Mouse (Mus musculus): ENCODE data around the gene Lrmda. TPM values are rescaled to one million over a fixed set of nuclear protein-coding genes. Genes with fewer than 3 reads are reported as not detected.

The Lrmda gene
- polyA plus RNA-seq, 1 experiment from 2014 or later, result 0.23 TPM

DNA sequence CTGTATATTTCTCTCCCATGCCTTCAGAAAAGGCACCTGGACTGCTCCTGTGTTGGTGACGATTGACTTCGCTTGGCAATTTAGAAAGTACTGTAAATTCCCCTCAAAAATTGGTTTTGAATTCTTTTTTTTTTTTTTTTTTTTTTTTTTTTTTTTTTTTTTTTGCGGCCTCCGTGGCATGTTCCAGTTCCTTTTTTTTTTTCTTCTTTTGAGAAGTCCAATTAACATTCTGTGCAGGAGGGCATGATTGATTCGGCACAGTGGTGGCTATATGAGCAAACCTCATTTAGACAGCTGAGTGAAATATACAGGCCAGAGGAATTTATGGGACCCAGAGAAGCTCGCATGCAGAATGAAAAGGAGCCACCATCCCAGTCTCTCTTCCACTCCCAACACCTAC, 288.5 kb downstream of the Lrmda start:
- H3K27me3 ChIP-seq (ENCODE audit: control insufficient read depth, insufficient read depth, low read length), result no peaks in the 10 kb centered on the region
- no peaks in the 10 kb centered on the region for H3K9me3 ChIP-seq (ENCODE audit: control insufficient read depth, low read length)
- no peak overlapping the region for H3K4me2 ChIP-seq
- 85% methylated on average over 6 of the region's 6 CpGs for WGBS
- ATAC-seq (ENCODE audit: low FRiP score), result no peak
- no peak overlapping the region for H3K27ac ChIP-seq (ENCODE audit: low read depth, low read length)
- H3K4me1 ChIP-seq (ENCODE audit: control insufficient read depth, insufficient read depth, low read length), result no peaks in the 10 kb centered on the region
- no peak overlapping the region for H3K9ac ChIP-seq (ENCODE audit: low read length)
- no peaks in the 10 kb centered on the region for H3K36me3 ChIP-seq (ENCODE audit: control insufficient read depth, insufficient read depth, low read length)
- H3K4me3 ChIP-seq (ENCODE audit: low read depth, low read length), result no peak overlapping the region
- no peak for DNase-seq (ENCODE audit: low spot score, missing footprints)

DNA sequence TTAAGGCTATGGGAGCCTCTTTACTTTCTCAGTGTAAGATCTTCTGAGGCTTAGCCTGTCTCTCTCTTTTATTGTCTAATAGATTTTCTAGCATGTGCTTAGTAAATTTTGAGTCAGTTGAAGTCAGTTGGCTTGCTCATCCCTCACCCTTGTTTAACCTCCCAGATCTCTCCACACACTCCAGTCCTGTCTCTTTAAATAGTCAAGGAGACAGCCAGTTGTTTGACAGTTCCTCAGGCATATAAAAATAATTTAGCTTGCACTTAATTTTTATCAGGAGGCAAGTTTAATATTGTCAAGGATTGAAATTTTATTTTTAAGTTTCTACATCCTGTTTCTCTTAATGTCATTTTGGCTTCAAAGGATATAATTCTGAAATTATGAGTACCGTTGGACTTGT, 303.5 kb downstream of the Lrmda start:
- no peaks in the 10 kb centered on the region for H3K27me3 ChIP-seq (ENCODE audit: control insufficient read depth, insufficient read depth, low read length)
- no peak overlapping the region for H3K27ac ChIP-seq (ENCODE audit: low read depth, low read length)
- H3K9ac ChIP-seq (ENCODE audit: low read length), result no peak overlapping the region
- H3K9me3 ChIP-seq (ENCODE audit: control insufficient read depth, low read length), result no peaks in the 10 kb centered on the region
- H3K4me2 ChIP-seq, result no peak overlapping the region
- H3K36me3 ChIP-seq (ENCODE audit: control insufficient read depth, insufficient read depth, low read length), result no peaks in the 10 kb centered on the region
- no peaks in the 10 kb centered on the region for H3K4me1 ChIP-seq (ENCODE audit: control insufficient read depth, insufficient read depth, low read length)
- ATAC-seq (ENCODE audit: low FRiP score), result no peak
- no peak for DNase-seq (ENCODE audit: low spot score, missing footprints)
- WGBS, result 98% methylated on average over 1 of the region's 1 CpGs
- no peak overlapping the region for H3K4me3 ChIP-seq (ENCODE audit: low read depth, low read length)

DNA sequence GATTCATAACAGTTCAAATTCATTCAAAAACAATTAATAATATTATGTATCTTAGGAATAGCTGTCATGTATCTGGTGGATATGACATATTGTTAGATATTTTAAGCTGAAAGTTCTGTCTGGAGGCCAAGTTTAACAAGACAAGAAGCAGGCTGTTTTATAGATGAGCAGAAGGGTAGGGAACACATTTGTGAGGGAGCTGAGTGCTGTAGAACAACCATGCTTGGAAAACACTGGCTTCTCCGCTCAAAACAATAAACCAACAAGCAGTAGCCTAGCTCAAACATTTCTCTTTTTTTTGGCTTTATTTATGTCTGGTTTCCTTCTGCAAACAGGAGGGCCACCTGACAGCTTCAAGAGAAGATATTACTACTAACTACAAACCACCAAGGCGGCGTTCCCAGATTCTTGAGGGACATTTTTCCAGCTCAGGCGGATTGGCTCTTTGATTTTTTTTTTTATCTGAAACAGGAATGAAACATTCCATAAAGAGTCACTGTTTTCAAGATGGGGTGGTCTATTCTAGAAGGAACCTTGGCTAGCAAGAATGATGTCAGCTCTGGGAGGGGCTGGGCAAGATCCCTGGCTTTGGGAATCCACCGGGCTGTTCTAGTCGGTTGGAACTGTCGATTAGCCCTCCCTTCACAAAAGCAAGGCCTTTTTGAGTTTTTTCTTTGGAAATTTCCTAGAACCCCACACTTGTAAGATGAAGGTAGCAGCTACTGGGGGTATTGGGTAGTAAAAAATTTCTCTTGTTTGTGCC, 304.2 kb downstream of the Lrmda start:
- Histone ChIP-seq H3K4me1 (ENCODE audit: control insufficient read depth, insufficient read depth, low read length) (no peaks in the 10 kb centered on the region), H3K27ac (ENCODE audit: low read depth, low read length) (no peak overlapping the region), H3K9ac (ENCODE audit: low read length) (no peak overlapping the region), H3K4me2 (no peak overlapping the region), H3K36me3 (ENCODE audit: control insufficient read depth, insufficient read depth, low read length) (no peaks in the 10 kb centered on the region), H3K9me3 (ENCODE audit: control insufficient read depth, low read length) (no peaks in the 10 kb centered on the region), H3K27me3 (ENCODE audit: control insufficient read depth, insufficient read depth, low read length) (no peaks in the 10 kb centered on the region), H3K4me3 (ENCODE audit: low read depth, low read length) (no peak overlapping the region)
- WGBS, result 94% methylated on average over 7 of the region's 7 CpGs
- ATAC-seq (ENCODE audit: low FRiP score) (no peak), DNase-seq (ENCODE audit: low spot score, missing footprints) (no peak)

DNA sequence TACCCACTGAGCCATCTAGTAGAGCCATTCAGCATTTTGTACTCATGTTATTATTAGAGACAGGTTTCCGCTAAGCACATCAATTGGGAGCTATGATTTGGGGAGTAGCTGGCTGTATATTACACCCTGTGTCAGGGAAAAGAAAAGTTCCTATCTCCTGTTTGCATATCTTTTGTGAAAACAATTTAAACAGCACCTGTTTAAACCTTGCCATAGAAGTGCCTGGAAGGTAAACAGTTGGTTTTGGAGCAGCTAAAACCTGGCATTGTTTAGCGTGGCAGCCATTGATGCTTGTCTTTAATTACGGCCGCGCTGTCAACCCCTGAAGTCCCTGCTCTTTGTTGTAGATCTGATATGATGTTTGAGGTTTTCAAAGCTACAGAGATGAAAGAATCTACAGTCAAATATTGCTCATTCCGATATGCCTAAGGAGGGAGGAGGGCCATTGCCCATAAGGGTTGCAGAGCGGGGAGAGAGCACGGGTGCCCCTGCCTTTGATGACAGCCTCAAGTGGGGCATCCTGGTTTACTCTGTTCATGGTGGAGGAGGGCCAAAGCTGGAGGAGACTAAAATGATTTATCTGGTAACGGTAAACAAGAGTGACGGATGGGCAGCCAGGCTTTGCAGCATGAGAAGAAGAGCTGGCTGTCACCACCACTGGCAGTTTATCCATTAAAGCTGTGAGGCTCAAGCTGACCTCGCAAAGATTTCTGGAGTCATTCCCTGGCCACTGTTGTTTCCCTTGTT, 306.9 kb downstream of the Lrmda start:
- no peaks in the 10 kb centered on the region for H3K27me3 ChIP-seq (ENCODE audit: control insufficient read depth, insufficient read depth, low read length)

DNA sequence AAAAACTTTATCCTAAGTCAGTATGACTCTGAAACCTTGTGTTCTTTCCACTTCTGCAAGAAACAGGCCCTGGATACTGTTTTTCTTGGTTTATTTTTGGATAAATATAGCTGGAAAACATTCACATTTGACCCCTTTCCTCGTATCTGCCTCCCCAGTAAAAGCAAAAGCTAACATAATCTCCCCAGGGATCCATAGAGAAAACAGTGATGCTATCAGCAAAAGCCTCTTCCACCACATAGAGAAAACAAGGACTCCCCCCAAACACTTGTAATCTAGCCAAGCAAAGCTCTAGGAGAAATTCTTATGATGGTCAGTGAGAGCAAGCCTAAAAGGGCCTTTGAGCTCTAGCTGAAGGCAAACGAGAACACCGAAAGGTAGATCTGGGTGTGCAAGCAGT, 309.7 kb downstream of the Lrmda start:
- DNase-seq (ENCODE audit: low spot score, missing footprints) (no peak), ATAC-seq (ENCODE audit: low FRiP score) (no peak)
- no peak overlapping the region for H3K4me2 ChIP-seq
- no peaks in the 10 kb centered on the region for H3K36me3 ChIP-seq (ENCODE audit: control insufficient read depth, insufficient read depth, low read length)
- H3K9me3 ChIP-seq (ENCODE audit: control insufficient read depth, low read length), result no peaks in the 10 kb centered on the region
- no peak overlapping the region for H3K27ac ChIP-seq (ENCODE audit: low read depth, low read length)
- no peaks in the 10 kb centered on the region for H3K4me1 ChIP-seq (ENCODE audit: control insufficient read depth, insufficient read depth, low read length)
- 86% methylated on average over 3 of the region's 3 CpGs for WGBS
- H3K27me3 ChIP-seq (ENCODE audit: control insufficient read depth, insufficient read depth, low read length), result no peaks in the 10 kb centered on the region
- no peak overlapping the region for H3K4me3 ChIP-seq (ENCODE audit: low read depth, low read length)
- no peak overlapping the region for H3K9ac ChIP-seq (ENCODE audit: low read length)

More for the DNA sequence above, 306.9 kb downstream of the Lrmda start:
- Histone ChIP-seq H3K27ac (ENCODE audit: low read depth, low read length) (no peak overlapping the region), H3K4me1 (ENCODE audit: control insufficient read depth, insufficient read depth, low read length) (no peaks in the 10 kb centered on the region), H3K9me3 (ENCODE audit: control insufficient read depth, low read length) (no peaks in the 10 kb centered on the region), H3K4me3 (ENCODE audit: low read depth, low read length) (no peak overlapping the region), H3K36me3 (ENCODE audit: control insufficient read depth, insufficient read depth, low read length) (no peaks in the 10 kb centered on the region), H3K4me2 (no peak overlapping the region), H3K9ac (ENCODE audit: low read length) (no peak overlapping the region)
- ATAC-seq (ENCODE audit: low FRiP score), result no peak
- no peak for DNase-seq (ENCODE audit: low spot score, missing footprints)
- WGBS, result 87% methylated on average over 11 of the region's 11 CpGs

DNA sequence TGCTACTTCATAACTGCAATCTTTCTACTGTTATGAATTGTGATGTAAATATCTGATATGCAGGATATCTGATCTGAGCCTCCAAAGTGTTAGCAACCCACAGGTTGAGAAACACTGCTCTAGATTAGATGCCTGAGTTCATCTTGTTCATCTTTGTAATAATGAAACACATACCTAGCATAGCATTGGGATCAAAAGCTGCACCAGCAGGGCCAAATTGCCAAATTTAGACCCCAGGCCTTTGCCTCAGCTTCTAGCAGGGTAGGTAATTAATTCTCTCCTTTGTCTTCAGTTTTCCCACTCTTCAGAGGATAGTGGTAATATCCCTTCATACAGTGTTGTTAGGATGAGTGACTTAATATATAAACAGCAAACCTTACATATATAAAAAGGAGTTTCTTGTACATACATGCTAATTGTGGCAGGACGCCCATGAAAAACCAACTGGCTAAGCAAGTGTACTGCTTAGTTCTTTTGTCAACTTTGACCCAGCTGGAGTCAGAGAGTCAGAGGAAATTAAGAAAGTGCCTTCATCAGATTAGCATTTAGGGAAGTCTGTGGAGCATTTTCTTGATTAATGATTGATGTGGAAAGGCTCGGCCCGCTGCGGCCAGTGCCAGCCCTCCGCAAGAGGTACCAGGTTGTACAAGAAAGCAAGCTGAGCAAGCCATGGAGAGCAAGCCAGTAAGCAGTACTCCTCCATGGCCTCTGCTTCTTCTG, 315.7 kb downstream of the Lrmda start:
- ATAC-seq (ENCODE audit: low FRiP score) (no peak), DNase-seq (ENCODE audit: low spot score, missing footprints) (no peak)
- Histone ChIP-seq H3K4me2 (no peak overlapping the region), H3K4me1 (ENCODE audit: control insufficient read depth, insufficient read depth, low read length) (no peaks in the 10 kb centered on the region), H3K9ac (ENCODE audit: low read length) (no peak overlapping the region), H3K4me3 (ENCODE audit: low read depth, low read length) (no peak overlapping the region), H3K27ac (ENCODE audit: low read depth, low read length) (no peak overlapping the region), H3K27me3 (ENCODE audit: control insufficient read depth, insufficient read depth, low read length) (no peaks in the 10 kb centered on the region), H3K36me3 (ENCODE audit: control insufficient read depth, insufficient read depth, low read length) (no peaks in the 10 kb centered on the region), H3K9me3 (ENCODE audit: control insufficient read depth, low read length) (no peaks in the 10 kb centered on the region)
- WGBS, result 98% methylated on average over 5 of the region's 5 CpGs

DNA sequence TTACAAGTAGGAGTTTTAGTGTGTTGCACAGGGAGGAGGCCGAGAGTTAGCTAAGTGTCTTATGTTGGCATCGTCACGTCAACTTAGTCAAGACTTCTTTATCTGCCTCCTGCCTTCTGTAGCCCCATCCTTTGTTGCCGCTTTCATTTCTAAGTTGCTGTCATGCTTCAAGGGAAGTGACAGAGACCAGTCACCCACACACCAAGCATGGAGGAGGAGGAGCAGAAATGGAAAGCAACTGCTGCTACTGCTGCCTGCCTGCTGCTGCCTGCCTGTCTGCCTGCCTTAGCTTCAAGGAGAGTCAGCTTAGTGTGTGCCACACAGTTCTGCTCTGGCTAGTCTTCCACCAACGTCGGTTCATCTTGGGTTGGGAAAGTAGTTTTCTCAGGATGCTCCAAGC, 319.7 kb downstream of the Lrmda start:
- 0 out of 2 replicates have a peak, but pooled peaks cover 3% of the 10 kb centered on the region for H3K27me3 ChIP-seq (ENCODE audit: control insufficient read depth, insufficient read depth, low read length)

DNA sequence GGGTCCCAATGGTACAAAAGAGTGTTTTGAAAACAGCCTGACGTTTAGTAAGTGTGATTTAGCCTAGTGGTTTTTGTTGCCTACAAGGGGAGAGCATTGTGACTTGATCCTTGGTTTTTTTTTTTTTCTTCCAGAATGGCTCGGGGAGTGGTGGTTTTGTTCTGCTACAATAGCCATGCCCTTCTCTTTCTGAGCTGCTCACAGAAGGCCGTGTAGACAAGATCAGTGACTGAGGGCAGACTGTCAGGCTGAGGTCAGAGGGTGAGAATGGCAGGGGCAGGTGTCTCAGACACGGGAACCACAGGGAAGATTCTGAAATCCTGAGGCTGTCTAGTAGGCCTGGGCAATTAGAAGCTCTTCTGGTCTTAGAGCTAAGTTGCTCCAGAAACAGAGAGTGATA, 323.8 kb downstream of the Lrmda start:
- H3K4me2 ChIP-seq, result no peak overlapping the region
- H3K27ac ChIP-seq (ENCODE audit: low read depth, low read length), result no peak overlapping the region
- no peak overlapping the region for H3K4me3 ChIP-seq (ENCODE audit: low read depth, low read length)
- H3K4me1 ChIP-seq (ENCODE audit: control insufficient read depth, insufficient read depth, low read length), result peaks cover 12% of the 10 kb centered on the region
- DNase-seq (ENCODE audit: low spot score, missing footprints), result peak; percentile 88
- H3K36me3 ChIP-seq (ENCODE audit: control insufficient read depth, insufficient read depth, low read length), result no peaks in the 10 kb centered on the region
- no peak overlapping the region for H3K9ac ChIP-seq (ENCODE audit: low read length)
- H3K9me3 ChIP-seq (ENCODE audit: control insufficient read depth, low read length), result no peaks in the 10 kb centered on the region
- H3K27me3 ChIP-seq (ENCODE audit: control insufficient read depth, insufficient read depth, low read length), result 0 out of 2 replicates have a peak, but pooled peaks cover 3% of the 10 kb centered on the region
- 11% methylated on average over 4 of the region's 4 CpGs for WGBS
- ATAC-seq (ENCODE audit: low FRiP score), result peak; percentile 46; the same call in 1 of the 2 replicates

More for the DNA sequence above, 319.7 kb downstream of the Lrmda start:
- peaks cover 12% of the 10 kb centered on the region for H3K4me1 ChIP-seq (ENCODE audit: control insufficient read depth, insufficient read depth, low read length)
- no peaks in the 10 kb centered on the region for H3K36me3 ChIP-seq (ENCODE audit: control insufficient read depth, insufficient read depth, low read length)
- no peak overlapping the region for H3K4me3 ChIP-seq (ENCODE audit: low read depth, low read length)
- H3K9ac ChIP-seq (ENCODE audit: low read length), result no peak overlapping the region
- no peak for ATAC-seq (ENCODE audit: low FRiP score)
- DNase-seq (ENCODE audit: low spot score, missing footprints), result no peak
- no peak overlapping the region for H3K27ac ChIP-seq (ENCODE audit: low read depth, low read length)
- no peak overlapping the region for H3K4me2 ChIP-seq
- 67% methylated on average over 6 of the region's 6 CpGs for WGBS
- no peaks in the 10 kb centered on the region for H3K9me3 ChIP-seq (ENCODE audit: control insufficient read depth, low read length)

DNA sequence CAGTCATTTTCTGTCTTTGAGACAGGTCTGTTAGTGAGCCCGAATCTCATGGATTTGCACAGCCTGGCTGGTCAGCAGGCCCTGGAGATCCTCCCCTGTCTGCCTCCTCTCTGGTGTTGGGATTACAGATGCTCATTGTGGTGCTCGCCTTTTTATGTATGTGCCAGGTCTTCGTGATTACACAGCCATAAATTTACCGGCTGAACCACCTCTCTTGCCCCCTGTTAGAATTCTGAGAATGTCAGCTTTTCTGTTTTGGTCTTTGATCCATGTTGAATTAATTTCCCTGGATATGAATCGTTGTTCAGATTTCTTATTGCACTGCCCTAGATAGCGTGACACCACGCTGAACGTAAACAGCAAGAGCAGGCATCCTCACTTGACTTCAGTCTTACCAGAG, 325.7 kb downstream of the Lrmda start:
- WGBS, result 70% methylated on average over 8 of the region's 8 CpGs
- ATAC-seq (ENCODE audit: low FRiP score) (no peak), DNase-seq (ENCODE audit: low spot score, missing footprints) (peak; percentile 81)
- Histone ChIP-seq H3K27me3 (ENCODE audit: control insufficient read depth, insufficient read depth, low read length) (0 out of 2 replicates have a peak, but pooled peaks cover 3% of the 10 kb centered on the region), H3K27ac (ENCODE audit: low read depth, low read length) (no peak overlapping the region), H3K36me3 (ENCODE audit: control insufficient read depth, insufficient read depth, low read length) (no peaks in the 10 kb centered on the region), H3K4me2 (no peak overlapping the region), H3K9ac (ENCODE audit: low read length) (no peak overlapping the region), H3K4me3 (ENCODE audit: low read depth, low read length) (no peak overlapping the region), H3K9me3 (ENCODE audit: control insufficient read depth, low read length) (no peaks in the 10 kb centered on the region), H3K4me1 (ENCODE audit: control insufficient read depth, insufficient read depth, low read length) (peaks cover 12% of the 10 kb centered on the region)

All from midbrain, embryonic 11.5 days (tissue).